Mouse (Mus musculus): Measurements from ENCODE around the gene Snrnp25. TPM values are rescaled to one million over a fixed set of nuclear protein-coding genes. Genes with fewer than 3 reads are reported as not detected.

Gene Snrnp25
- total and polyA plus RNA-seq, 3 experiments = 106 to 208 (median 123) TPM

DNA sequence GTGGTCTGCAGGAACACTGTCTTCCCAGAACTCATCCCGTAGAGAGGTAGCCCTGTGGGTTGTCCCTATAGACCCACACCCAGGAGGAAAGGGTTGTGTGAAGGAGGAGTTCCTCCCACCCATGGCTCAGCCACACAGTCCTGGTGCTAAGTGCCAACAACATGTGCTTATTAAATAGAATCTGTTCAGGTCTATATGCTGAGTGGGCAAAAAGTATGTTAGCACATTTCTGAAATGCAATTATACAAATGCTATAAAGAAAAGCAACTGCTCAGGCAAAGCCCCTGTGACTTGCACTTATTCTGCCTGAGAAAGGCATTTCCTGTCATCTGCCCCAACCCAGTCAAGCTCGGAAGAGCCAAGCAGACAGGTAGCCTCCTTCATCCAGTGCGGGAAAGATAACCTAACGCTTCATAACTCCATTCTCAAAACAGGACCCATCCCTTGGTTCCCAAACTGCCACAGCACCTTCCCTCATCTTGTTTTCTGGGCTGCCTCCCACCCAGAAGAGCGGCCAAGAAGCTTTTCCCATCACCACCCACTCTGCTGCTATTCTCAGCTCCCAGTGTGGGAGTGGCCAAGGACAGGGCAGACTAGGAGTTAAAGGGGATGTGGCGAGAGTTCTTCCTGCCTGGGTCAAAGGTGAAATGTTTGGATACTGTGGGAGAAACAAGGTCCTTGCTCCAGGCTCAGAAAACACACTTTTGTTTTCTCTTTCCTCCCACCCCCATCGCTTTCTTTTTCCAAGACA is 38.2 kb downstream of the Snrnp25 start:
- dilution Hi-C loops (cut with MboI; ENCODE audit: extremely low pct_ligation_motif_present, extremely low pct_unique_long_range_greater_than_20kb, low sequenced_read_pairs) (no loop called here), in situ Hi-C loops (cut with MboI; ENCODE audit: low pct_ligation_motif_present, low pct_unique_long_range_greater_than_20kb, low sequenced_read_pairs) (no loop called here)
- Histone ChIP-seq H3K9me3 (replicated peaks; ENCODE audit: low read length) (no peaks in the 10 kb centered on the region), H3K4me2 (ENCODE audit: insufficient read depth, low read depth, poor library complexity, severe bottlenecking) (no peak overlapping the region), H3K27me3 (replicated peaks) (no peaks in the 10 kb centered on the region), H3K4me3 (replicated peaks in 1 of 3; ENCODE audit: low read depth in 2 of 3, low read length in 2 of 3, poor library complexity in 1 of 3) (no peak overlapping the region), H3K79me2 (replicated peaks; ENCODE audit: control insufficient read depth, extremely low read depth, insufficient read depth, poor library complexity, severe bottlenecking) (no peaks in the 10 kb centered on the region), H3K9ac (ENCODE audit: insufficient read depth, low read depth) (no peak overlapping the region), H3K4me1 (ENCODE audit: control insufficient read depth in 1 of 2, insufficient read depth in 2 of 2) (peaks cover 0 to 52% of the 10 kb centered on the region in 2 experiments; a peak in 2 of 4 replicates), H3K27ac (ENCODE audit: insufficient read depth, low read depth) (no peak overlapping the region), H3K36me3 (replicated peaks in 1 of 2; ENCODE audit: control insufficient read depth in 1 of 2, insufficient read depth in 1 of 2, low read length in 1 of 2) (peaks cover 70 to 96% of the 10 kb centered on the region in 2 experiments)
- DNase-seq (ENCODE audit: extremely low read depth) = no peak
- TF ChIP-seq ETS1 (conservative IDR thresholded peaks at IDR 0.05; ENCODE audit: low read depth, low read length) = no peak
- peak; percentile 64 for TF ChIP-seq MAFK (IDR thresholded peaks at IDR 0.05; ENCODE audit: insufficient replicate concordance, low read length)

DNA sequence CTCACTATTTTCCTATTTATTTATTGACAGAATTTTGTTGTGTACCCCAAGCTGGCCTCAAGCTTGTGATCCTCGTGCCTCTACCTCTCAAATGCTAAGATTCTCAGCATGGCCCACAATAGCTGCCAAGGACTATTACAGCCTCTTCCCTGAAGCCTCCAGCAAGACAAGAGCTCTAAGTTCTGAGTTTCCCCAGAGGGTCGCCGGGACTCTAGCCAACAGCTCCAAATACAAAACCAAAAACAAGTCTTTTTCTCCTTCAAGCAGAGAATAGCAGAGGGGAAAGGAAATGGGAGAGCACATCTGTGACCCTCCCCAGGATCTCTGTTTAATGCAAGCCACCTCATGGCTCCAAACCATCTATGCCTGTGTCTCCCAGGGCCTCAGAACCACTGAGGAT is 38.8 kb downstream of the Snrnp25 start:
- H3K9me3 ChIP-seq (replicated peaks; ENCODE audit: low read length) = no peaks in the 10 kb centered on the region
- in situ Hi-C loops (cut with MboI; ENCODE audit: low pct_ligation_motif_present, low pct_unique_long_range_greater_than_20kb, low sequenced_read_pairs) = no loop called here
- DNase-seq (ENCODE audit: extremely low read depth) = no peak
- H3K36me3 ChIP-seq (replicated peaks in 1 of 2; ENCODE audit: control insufficient read depth in 1 of 2, insufficient read depth in 1 of 2, low read length in 1 of 2) = peaks cover 65 to 95% of the 10 kb centered on the region in 2 experiments
- H3K4me1 ChIP-seq (ENCODE audit: control insufficient read depth in 1 of 2, insufficient read depth in 2 of 2) = peaks cover 0 to 48% of the 10 kb centered on the region in 2 experiments; a peak in 2 of 4 replicates
- dilution Hi-C loops (cut with MboI; ENCODE audit: extremely low pct_ligation_motif_present, extremely low pct_unique_long_range_greater_than_20kb, low sequenced_read_pairs) = no loop called here
- H3K4me3 ChIP-seq (replicated peaks in 1 of 3; ENCODE audit: low read depth in 2 of 3, low read length in 2 of 3, poor library complexity in 1 of 3) = no peak overlapping the region
- no peak overlapping the region for H3K27ac ChIP-seq (ENCODE audit: insufficient read depth, low read depth)
- H3K9ac ChIP-seq (ENCODE audit: insufficient read depth, low read depth) = no peak overlapping the region
- no peaks in the 10 kb centered on the region for H3K27me3 ChIP-seq (replicated peaks)
- TF ChIP-seq EP300 (IDR thresholded peaks at IDR 0.05; ENCODE audit: low read length) (no peak), JUN (IDR thresholded peaks at IDR 0.05; ENCODE audit: insufficient read depth, low read depth, low read length) (no peak), RCOR1 (conservative IDR thresholded peaks at IDR 0.05; ENCODE audit: low read depth, low read length) (no peak), TCF12 (IDR thresholded peaks at IDR 0.05; ENCODE audit: low read depth, low read length) (no peak), MAFK (IDR thresholded peaks at IDR 0.05; ENCODE audit: insufficient replicate concordance, low read length) (no peak), ELF1 (IDR thresholded peaks at IDR 0.05; ENCODE audit: low read depth, low read length) (no peak), GABPA (IDR thresholded peaks at IDR 0.05; ENCODE audit: insufficient replicate concordance, low read depth, low read length) (no peak), MEF2A (IDR thresholded peaks at IDR 0.05; ENCODE audit: borderline replicate concordance, low read depth, low read length) (no peak)
- H3K79me2 ChIP-seq (replicated peaks; ENCODE audit: control insufficient read depth, extremely low read depth, insufficient read depth, poor library complexity, severe bottlenecking) = no peaks in the 10 kb centered on the region
- no peak overlapping the region for H3K4me2 ChIP-seq (ENCODE audit: insufficient read depth, low read depth, poor library complexity, severe bottlenecking)

DNA sequence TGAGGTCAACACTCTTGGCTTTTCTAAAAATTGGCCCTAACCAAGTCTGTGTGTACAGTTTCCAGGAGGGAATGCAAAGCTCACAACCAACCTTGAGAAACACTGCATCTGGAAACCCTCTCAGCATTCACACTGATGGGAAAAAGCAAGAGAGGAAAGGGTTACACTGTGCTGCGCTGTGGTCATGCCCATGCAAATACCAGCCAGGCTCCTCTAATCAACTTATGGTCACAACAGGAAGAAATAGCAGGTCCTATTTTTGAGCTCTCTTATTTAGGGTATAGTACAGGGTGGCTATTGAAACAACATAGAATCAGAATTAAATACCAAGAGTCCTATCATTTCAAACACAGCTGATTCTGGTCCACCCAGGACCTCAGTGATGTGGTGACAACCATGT is 39.4 kb downstream of the Snrnp25 start:
- Histone ChIP-seq H3K4me2 (ENCODE audit: insufficient read depth, low read depth, poor library complexity, severe bottlenecking) (no peak overlapping the region), H3K79me2 (replicated peaks; ENCODE audit: control insufficient read depth, extremely low read depth, insufficient read depth, poor library complexity, severe bottlenecking) (no peaks in the 10 kb centered on the region), H3K4me1 (ENCODE audit: control insufficient read depth in 1 of 2, insufficient read depth in 2 of 2) (peaks cover 0 to 48% of the 10 kb centered on the region in 2 experiments; a peak in 2 of 4 replicates), H3K9me3 (replicated peaks; ENCODE audit: low read length) (no peaks in the 10 kb centered on the region), H3K4me3 (replicated peaks in 1 of 3; ENCODE audit: low read depth in 2 of 3, low read length in 2 of 3, poor library complexity in 1 of 3) (no peak overlapping the region), H3K27me3 (replicated peaks) (no peaks in the 10 kb centered on the region), H3K9ac (ENCODE audit: insufficient read depth, low read depth) (no peak overlapping the region), H3K27ac (ENCODE audit: insufficient read depth, low read depth) (no peak overlapping the region), H3K36me3 (replicated peaks in 1 of 2; ENCODE audit: control insufficient read depth in 1 of 2, insufficient read depth in 1 of 2, low read length in 1 of 2) (peaks cover 64 to 96% of the 10 kb centered on the region in 2 experiments)
- dilution Hi-C loops (cut with MboI; ENCODE audit: extremely low pct_ligation_motif_present, extremely low pct_unique_long_range_greater_than_20kb, low sequenced_read_pairs) = no loop called here
- TF ChIP-seq BHLHE40 (IDR thresholded peaks at IDR 0.05; ENCODE audit: low read depth, low read length) = no peak
- no peak for TF ChIP-seq POLR2A (IDR thresholded peaks at IDR 0.05; ENCODE audit: low read depth, low read length)
- no peak for TF ChIP-seq ZKSCAN1 (IDR thresholded peaks at IDR 0.05; ENCODE audit: borderline replicate concordance, low read depth, low read length)
- TF ChIP-seq JUND (conservative IDR thresholded peaks at IDR 0.05; ENCODE audit: low read depth, low read length) = no peak
- no peak for TF ChIP-seq MXI1 (IDR thresholded peaks at IDR 0.05; ENCODE audit: low read depth, low read length)
- no peak for TF ChIP-seq E2F4 (IDR thresholded peaks at IDR 0.05; ENCODE audit: insufficient replicate concordance, low read depth, low read length)
- no peak for TF ChIP-seq IRF4 (IDR thresholded peaks at IDR 0.05; ENCODE audit: low read depth, low read length)
- TF ChIP-seq MEF2A (IDR thresholded peaks at IDR 0.05; ENCODE audit: borderline replicate concordance, low read depth, low read length) = no peak
- TF ChIP-seq EP300 (IDR thresholded peaks at IDR 0.05; ENCODE audit: low read length) = no peak
- no peak for TF ChIP-seq KAT2A (IDR thresholded peaks at IDR 0.05; ENCODE audit: insufficient replicate concordance, low read length)
- no peak for TF ChIP-seq UBTF (IDR thresholded peaks at IDR 0.05; ENCODE audit: low read depth, low read length)
- in situ Hi-C loops (cut with MboI; ENCODE audit: low pct_ligation_motif_present, low pct_unique_long_range_greater_than_20kb, low sequenced_read_pairs) = no loop called here
- no peak for DNase-seq (ENCODE audit: extremely low read depth)
